Mouse (Mus musculus): ENCODE data around the gene Fank1. TPM values are rescaled to one million over a fixed set of nuclear protein-coding genes. Genes with fewer than 3 reads are reported as not detected.

The Fank1 gene
- total and polyA plus RNA-seq, 3 experiments, result 0.16 to 0.17 TPM; not detected in 1

- H3K27me3 ChIP-seq (replicated peaks), result peaks cover 20% of the 10 kb centered on the region
- H3K4me3 ChIP-seq (replicated peaks in 1 of 3; ENCODE audit: low read depth in 2 of 3, low read length in 2 of 3, poor library complexity in 1 of 3), result no peak overlapping the region
- H3K9ac ChIP-seq (ENCODE audit: insufficient read depth, low read depth), result no peak overlapping the region
- dilution Hi-C loops (cut with MboI; ENCODE audit: extremely low pct_ligation_motif_present, extremely low pct_unique_long_range_greater_than_20kb, low sequenced_read_pairs) (no loop called here), in situ Hi-C loops (cut with MboI; ENCODE audit: low pct_ligation_motif_present, low pct_unique_long_range_greater_than_20kb, low sequenced_read_pairs) (loop anchor here (25.0 kb wide), 1 partner anchor 1624 kb away; no protein-coding TSS in a partner anchor)
- peaks cover 11% of the 10 kb centered on the region for H3K9me3 ChIP-seq (replicated peaks; ENCODE audit: low read length)
- H3K27ac ChIP-seq (ENCODE audit: insufficient read depth, low read depth), result no peak overlapping the region
- no peaks in the 10 kb centered on the region for H3K79me2 ChIP-seq (replicated peaks; ENCODE audit: control insufficient read depth, extremely low read depth, insufficient read depth, poor library complexity, severe bottlenecking)
- H3K36me3 ChIP-seq (replicated peaks in 1 of 2; ENCODE audit: control insufficient read depth in 1 of 2, insufficient read depth in 1 of 2, low read length in 1 of 2), result no peaks in the 10 kb centered on the region
- no peaks in the 10 kb centered on the region; a peak in 1 of 4 replicates for H3K4me1 ChIP-seq (ENCODE audit: control insufficient read depth in 1 of 2, insufficient read depth in 2 of 2)
- no peak overlapping the region for H3K4me2 ChIP-seq (ENCODE audit: insufficient read depth, low read depth, poor library complexity, severe bottlenecking)
- no peak for DNase-seq (ENCODE audit: extremely low read depth)
- TF ChIP-seq ZMIZ1 (IDR thresholded peaks at IDR 0.05; ENCODE audit: low read depth, low read length) (no peak), JUND (conservative IDR thresholded peaks at IDR 0.05; ENCODE audit: low read depth, low read length) (no peak), E2F4 (IDR thresholded peaks at IDR 0.05; ENCODE audit: insufficient replicate concordance, low read depth, low read length) (no peak), KAT2A (IDR thresholded peaks at IDR 0.05; ENCODE audit: insufficient replicate concordance, low read length) (no peak), SIN3A (IDR thresholded peaks at IDR 0.05; ENCODE audit: low read length) (no peak), MAFK (IDR thresholded peaks at IDR 0.05; ENCODE audit: insufficient replicate concordance, low read length) (no peak), POLR2AphosphoS2 (IDR thresholded peaks at IDR 0.05; ENCODE audit: low read depth, low read length) (no peak), CHD2 (IDR thresholded peaks at IDR 0.05; ENCODE audit: low read length) (no peak), HCFC1 (IDR thresholded peaks at IDR 0.05; ENCODE audit: low read depth, low read length) (no peak), POLR2A (IDR thresholded peaks at IDR 0.05; ENCODE audit: low read depth, low read length) (no peak), UBTF (IDR thresholded peaks at IDR 0.05; ENCODE audit: low read depth, low read length) (no peak), MAX (IDR thresholded peaks at IDR 0.05; ENCODE audit: low read length) (no peak), NRF1 (IDR thresholded peaks at IDR 0.05; ENCODE audit: low read depth, low read length) (no peak), BHLHE40 (IDR thresholded peaks at IDR 0.05; ENCODE audit: low read depth, low read length) (no peak), EP300 (IDR thresholded peaks at IDR 0.05; ENCODE audit: low read length) (no peak), MXI1 (IDR thresholded peaks at IDR 0.05; ENCODE audit: low read depth, low read length) (no peak), TBP (conservative IDR thresholded peaks at IDR 0.05; ENCODE audit: low read depth, low read length) (no peak), ZC3H11A (IDR thresholded peaks at IDR 0.05; ENCODE audit: low read depth, low read length) (no peak)
Observed at GRCm38 (mm10) chr7:133863151-133863550, 86.5 kb downstream of the Fank1 start.

GRCm38 (mm10) chr7:133863684-133864083 lies 87.0 kb downstream of the Fank1 start:
- H3K4me3 ChIP-seq (replicated peaks in 1 of 3; ENCODE audit: low read depth in 2 of 3, low read length in 2 of 3, poor library complexity in 1 of 3), result no peak overlapping the region
- dilution Hi-C loops (cut with MboI; ENCODE audit: extremely low pct_ligation_motif_present, extremely low pct_unique_long_range_greater_than_20kb, low sequenced_read_pairs), result no loop called here
- no peaks in the 10 kb centered on the region for H3K36me3 ChIP-seq (replicated peaks in 1 of 2; ENCODE audit: control insufficient read depth in 1 of 2, insufficient read depth in 1 of 2, low read length in 1 of 2)
- H3K79me2 ChIP-seq (replicated peaks; ENCODE audit: control insufficient read depth, extremely low read depth, insufficient read depth, poor library complexity, severe bottlenecking), result no peaks in the 10 kb centered on the region
- H3K4me1 ChIP-seq (ENCODE audit: control insufficient read depth in 1 of 2, insufficient read depth in 2 of 2), result no peaks in the 10 kb centered on the region; a peak in 1 of 4 replicates
- H3K27ac ChIP-seq (ENCODE audit: insufficient read depth, low read depth), result no peak overlapping the region
- in situ Hi-C loops (cut with MboI; ENCODE audit: low pct_ligation_motif_present, low pct_unique_long_range_greater_than_20kb, low sequenced_read_pairs), result loop anchor here (25.0 kb wide), 1 partner anchor 1624 kb away; no protein-coding TSS in a partner anchor
- peaks cover 18% of the 10 kb centered on the region for H3K27me3 ChIP-seq (replicated peaks)
- TF ChIP-seq HCFC1 (IDR thresholded peaks at IDR 0.05; ENCODE audit: low read depth, low read length), result no peak
- TF ChIP-seq RAD21 (IDR thresholded peaks at IDR 0.05; ENCODE audit: low read depth, low read length), result no peak
- TF ChIP-seq JUND (conservative IDR thresholded peaks at IDR 0.05; ENCODE audit: low read depth, low read length), result no peak
- no peak for TF ChIP-seq TBP (conservative IDR thresholded peaks at IDR 0.05; ENCODE audit: low read depth, low read length)
- TF ChIP-seq MAFK (IDR thresholded peaks at IDR 0.05; ENCODE audit: insufficient replicate concordance, low read length), result no peak
- TF ChIP-seq BHLHE40 (IDR thresholded peaks at IDR 0.05; ENCODE audit: low read depth, low read length), result no peak
- no peak for DNase-seq (ENCODE audit: extremely low read depth)
- H3K9me3 ChIP-seq (replicated peaks; ENCODE audit: low read length), result peaks cover 11% of the 10 kb centered on the region
- H3K4me2 ChIP-seq (ENCODE audit: insufficient read depth, low read depth, poor library complexity, severe bottlenecking), result no peak overlapping the region
- no peak overlapping the region for H3K9ac ChIP-seq (ENCODE audit: insufficient read depth, low read depth)

All from CH12.LX (cell line).